Mouse (Mus musculus): ENCODE measurements around the gene Zfy2.

DNA sequence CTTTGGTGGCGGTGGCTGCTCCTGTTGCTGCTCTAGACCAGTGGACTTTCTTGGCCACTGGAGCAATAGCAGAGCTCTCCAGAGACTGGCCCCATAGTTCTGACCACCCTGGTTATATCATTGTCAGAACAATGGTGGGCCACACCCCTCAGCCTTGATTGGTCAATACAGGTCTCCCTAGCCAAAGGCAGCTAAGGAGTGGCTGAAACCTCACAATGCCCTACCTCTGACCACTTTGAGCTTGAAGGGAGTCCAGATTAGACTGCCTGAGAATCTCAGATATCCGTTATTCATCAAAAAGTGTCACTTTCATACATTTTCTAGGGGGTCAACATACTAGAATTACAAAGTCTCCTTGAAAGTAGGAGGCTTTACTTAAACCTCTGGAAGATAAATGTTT is at the start of gene Zfy2:
- no peak for TF ChIP-seq POLR2A (IDR thresholded peaks at IDR 0.05; ENCODE audit: low read depth, low read length)
- TF ChIP-seq CTCF (IDR thresholded peaks at IDR 0.05; ENCODE audit: extremely low read depth, insufficient read depth, insufficient read length, insufficient replicate concordance): no peak

Measured in spleen, adult 2 months (tissue).